Mouse (Mus musculus) MEL-GATA-1-ER (cell line): Measurements from ENCODE around the gene Cyp2c69.
"Not testable (repeated sequence)": the region's sequence is repeated elsewhere in the genome, so short reads cannot be mapped to it uniquely, and the experiment has no call there.

Source experiments
- DNase-seq: peaks from one replicate; pipeline ENCODE4 v3.0.0-alpha.2; 2012; ENCODE audit warnings: low read depth; ENCODE audit errors: extremely low read depth

Cyp2c69 gene

DNA sequence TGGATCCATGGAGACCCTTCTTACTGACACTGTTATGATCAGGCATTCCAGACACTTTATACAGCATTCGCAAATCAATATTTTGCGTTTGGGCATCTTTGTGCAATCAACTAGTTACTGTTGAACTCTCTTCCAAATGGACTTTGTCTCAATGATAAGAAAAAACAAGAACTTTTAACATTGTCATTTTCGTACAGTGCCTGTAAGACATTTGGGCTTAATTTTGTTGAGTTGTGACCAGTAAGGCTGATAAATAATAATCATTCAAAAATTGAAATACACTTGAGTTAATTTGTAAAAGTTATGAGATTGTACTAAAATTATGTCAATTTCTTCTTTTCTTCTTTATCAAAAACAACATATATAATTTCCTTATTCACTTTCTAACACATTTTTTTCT, at the start of gene Cyp2c69:
TSS of gene Cyp2c69 (minus strand) at position 101 of the 400 bp plus-strand sequence.
- not testable (repeated sequence) for DNase-seq

DNA sequence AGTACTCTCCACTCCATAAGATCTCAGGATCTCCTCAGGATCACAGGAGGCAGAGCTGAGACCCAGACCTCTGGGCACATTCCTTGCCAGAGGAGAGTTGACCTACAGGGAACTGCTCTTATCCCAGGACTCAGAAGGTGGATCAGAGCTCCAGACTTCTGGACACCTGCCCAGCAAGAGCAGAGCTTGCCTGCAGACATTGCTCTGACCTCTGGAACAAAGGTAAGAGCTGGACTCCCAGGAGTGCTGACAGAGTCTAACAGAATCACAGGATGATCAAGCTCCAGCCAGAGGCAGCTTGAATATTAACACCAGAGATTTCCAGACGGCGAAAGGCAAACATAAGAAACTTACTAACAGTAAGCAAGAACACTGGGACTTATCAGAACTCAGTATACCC, 48.8 kb upstream of the Cyp2c69 start:
- no peak for DNase-seq

DNA sequence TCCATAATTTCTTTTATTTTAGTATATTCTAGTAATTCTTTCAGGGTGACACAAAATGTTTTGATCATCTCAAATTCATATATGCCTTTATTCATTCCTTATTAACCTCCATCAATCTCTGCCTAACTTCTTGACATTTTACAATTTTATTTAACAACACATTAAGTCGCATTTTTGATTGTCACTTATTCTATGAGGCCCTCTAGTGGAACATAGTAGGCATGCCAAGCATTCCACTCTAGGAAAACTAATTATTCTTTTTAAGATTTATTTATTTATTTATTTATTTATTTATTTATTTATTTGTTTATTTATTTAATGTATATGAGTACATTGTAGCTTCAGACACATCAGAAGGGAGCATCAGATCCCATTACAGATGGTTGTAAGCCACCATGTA, 43.4 kb upstream of the Cyp2c69 start:
- no peak for DNase-seq

DNA sequence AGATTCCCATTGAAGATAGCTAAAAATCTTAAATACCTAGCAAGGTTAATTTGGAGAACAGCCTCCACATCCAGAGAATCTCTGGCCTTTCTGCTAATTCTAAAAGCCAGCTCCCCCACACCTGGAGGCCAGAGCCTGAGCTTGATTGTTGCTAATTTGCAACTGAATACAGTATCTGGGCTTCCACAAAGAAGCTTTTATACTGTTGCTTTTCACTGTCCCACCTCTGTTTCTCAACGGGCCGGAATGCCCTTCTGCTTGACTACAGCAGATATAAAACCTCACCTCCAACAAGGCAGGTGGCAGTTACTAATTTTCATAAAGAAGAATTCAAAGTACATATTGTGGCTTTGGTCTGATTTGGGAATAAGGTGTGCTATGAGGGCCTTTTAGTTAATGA, 15.1 kb upstream of the Cyp2c69 start:
- DNase-seq: no peak

DNA sequence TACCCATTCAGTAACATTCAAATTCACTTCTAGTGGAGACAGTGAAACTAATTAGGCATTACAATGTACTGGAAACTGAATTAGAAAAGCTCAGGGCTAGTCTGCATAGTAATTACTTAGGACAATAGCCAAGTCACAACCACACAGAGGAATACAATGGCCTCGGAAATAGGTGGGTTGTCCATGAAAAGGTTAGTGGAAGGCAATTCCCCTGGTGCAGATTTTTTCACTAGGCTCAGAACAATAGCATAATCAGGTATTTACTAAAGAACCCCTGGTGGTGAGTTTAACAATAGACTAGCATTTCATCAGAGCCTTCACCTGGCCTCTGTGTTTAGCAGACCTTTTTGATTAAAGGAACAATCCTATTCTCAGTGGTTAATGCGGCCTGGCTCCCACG, 3.5 kb upstream of the Cyp2c69 start:
- not testable (repeated sequence) for DNase-seq

DNA sequence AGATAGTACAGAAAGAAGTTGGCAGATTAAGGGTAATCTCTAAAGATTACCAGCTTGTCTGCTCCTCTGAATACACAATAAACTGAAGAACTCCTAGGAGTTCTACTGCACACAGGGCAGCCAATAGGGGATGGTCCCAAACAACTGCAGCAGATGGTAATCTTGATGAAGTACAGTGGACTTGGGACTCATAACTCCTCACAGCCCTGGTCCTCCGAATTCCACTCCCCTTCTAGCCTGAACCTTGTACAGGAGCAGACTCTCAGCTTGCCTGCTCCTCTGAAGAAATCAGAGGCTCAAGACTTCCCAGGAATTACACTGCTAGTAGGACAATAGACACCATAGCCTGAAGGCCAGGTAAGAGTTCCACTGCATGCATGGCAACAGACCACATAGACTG, 20.5 kb downstream of the Cyp2c69 start:
- DNase-seq: no peak

DNA sequence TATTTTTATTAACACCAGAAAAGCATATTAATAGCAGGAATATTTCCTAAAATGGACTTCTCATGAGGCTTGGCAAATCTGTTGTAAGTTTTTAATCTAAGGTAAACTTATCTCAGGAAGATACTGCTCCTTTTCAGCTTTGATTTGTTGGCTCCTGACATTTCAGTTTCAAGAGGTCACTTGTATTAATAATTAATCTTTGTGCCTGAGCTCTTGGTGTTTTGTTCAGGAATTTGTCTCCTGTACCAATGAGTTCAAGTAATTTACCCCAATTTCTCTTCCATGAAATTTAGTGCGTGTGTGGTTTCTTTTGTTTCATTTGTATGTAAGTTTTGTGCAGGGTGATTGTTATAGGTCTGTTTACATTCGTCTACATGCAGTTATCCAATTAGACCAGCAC, 65.7 kb downstream of the Cyp2c69 start:
- not testable (repeated sequence) for DNase-seq

DNA sequence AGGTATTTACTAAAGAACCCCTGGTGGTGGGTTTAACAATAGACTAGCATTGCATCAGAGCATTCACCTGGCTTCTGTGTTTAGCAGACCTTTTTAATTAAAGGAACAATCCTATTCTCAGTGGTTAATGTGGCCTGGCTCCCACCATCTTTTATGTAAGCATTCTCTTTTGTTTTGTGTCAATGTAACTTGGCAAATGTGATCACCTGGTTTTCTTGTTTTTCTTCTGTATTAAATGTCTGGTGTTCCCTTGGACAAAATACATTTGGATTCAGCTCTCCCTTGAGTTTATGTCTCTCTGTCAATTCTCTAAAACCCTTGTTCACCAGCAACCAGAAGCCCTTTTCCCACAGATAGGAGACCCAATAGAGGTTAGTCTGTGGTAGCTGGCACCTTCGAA, 70.2 kb downstream of the Cyp2c69 start:
- DNase-seq: not testable (repeated sequence)

DNA sequence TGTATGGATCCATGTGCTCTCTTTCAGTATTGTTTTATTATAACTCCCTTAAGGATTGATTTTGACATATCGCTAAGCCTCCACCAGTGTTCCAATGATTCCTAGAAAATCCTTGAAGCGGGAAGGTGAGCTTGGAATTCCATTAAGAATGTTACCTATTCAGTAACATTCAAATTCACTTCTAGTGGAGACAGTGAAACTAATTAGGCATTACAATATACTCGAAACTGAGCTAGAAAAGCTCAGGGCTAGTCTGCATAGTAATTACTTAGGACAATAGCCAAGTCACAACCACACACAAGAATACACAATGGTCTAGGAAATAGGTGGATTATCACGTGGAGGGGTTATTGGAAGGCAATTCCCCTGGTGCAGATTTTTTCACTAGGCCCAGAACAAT, 70.6 kb downstream of the Cyp2c69 start:
- DNase-seq: not testable (repeated sequence)

DNA sequence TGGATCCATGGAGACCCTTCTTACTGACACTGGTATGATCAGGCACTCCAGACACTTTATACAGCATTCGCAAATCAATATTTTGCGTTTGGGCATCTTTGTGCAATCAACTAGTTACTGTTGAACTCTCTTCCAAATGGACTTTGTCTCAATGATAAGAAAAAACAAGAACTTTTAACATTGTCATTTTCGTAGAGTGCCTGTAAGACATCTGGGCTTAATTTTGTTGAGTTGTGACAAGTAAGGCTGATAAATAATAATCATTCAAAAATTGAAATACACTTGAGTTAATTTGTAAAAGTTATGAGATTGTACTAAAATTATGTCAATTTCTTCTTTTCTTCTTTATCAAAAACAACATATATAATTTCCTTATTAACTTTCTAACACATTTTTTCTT, 73.9 kb downstream of the Cyp2c69 start, which contains the start of gene Cyp2c40:
TSS of gene Cyp2c40 (minus strand) at position 101 of the 400 bp plus-strand sequence.
- DNase-seq: not testable (repeated sequence)
